Mouse (Mus musculus) bone marrow macrophage, adult 2 months (primary cell): ENCODE measurements around the gene Ube4a.

Source experiments
- CTCF ChIP-seq: IDR thresholded peaks from 2 replicates; pipeline ENCODE4 v1.5.1; 2012; ENCODE audit warnings: low read depth, mild to moderate bottlenecking, low read length, moderate library complexity
- POLR2A ChIP-seq: IDR thresholded peaks from 2 replicates; pipeline ENCODE4 v1.6.1; 2012; ENCODE audit warnings: mild to moderate bottlenecking, low read depth, low read length, borderline replicate concordance

DNA sequence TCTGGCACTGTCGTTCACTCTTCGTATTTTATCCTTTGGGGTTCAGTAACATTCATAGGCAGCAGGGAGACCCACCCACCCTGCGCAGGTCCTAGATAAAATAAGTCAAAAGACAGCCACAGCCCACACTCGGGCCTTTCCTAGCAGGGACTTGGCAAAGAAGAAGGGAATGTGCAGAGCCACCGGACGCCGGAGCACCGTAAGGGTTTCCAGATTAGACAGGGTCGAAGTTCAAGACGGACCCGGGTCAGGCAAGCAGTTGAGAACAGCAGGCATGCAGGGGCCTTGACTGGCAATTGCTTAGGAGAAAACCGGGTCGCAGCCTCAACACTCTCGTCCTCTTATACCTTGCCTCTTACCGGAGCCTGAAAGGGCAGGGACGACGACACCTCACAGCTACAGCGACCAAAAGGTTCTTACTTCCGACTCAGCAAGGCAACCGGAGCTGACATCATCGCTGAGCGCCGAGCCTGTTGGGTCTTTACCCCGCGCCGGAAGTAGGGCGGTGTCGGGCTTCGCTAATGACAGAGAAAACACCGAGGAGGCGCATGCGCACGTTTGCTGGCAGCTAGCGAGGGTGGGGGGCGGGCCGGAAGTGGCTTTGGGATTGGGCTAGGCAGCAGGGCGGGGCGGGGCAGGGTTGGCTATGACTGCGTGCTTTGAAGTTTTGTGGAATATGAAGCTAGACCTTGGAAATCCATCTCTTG is at the start of gene Ube4a:
- TF ChIP-seq CTCF (no peak), POLR2A (peak; percentile 28; the same call in 1 of the 2 replicates)
